Mouse (Mus musculus): ENCODE measurements around the gene Map7. TPM values are rescaled to one million over a fixed set of nuclear protein-coding genes. Genes with fewer than 3 reads are reported as not detected.

Gene Map7
- polyA plus RNA-seq, 1 experiment, result 88.4 TPM

DNA sequence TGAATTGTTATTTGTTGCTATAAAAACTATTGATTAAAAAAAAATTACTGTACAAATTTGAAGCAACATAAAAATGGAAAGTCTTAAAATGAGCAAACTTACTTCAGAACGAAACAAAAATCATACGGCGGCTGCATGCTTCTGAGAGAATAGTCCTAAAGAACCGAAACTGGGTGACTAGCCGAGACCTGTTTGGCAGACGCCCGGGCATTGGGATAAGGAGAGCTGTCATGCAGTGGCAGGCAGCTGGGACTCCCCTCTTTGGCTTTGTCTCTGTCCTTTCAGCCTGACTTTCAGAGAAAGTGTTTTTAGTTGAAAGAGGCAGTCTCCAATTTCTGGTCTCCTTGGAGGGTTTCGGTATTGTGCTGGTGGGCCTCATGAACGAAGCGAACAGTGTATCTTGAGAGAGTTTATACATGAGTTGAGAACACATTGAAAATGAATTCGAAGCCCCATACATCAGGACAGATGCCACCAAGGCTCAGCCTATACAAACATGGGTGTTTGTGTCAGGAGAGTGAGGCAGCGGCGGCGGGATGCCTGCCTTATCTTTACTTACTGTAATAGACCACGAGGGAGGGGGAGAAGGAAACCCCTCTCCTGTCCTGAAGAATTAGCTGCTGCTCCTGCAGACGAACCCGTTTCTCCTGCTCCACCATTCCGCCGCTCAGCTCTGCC is 21.8 kb downstream of the Map7 start:
- Histone ChIP-seq H3K4me1 (ENCODE audit: control insufficient read depth, insufficient read depth, low read length) (peaks cover 9% of the 10 kb centered on the region), H3K4me3 (replicated peaks; ENCODE audit: insufficient read depth, low read depth, low read length) (peak overlapping the region; percentile 88), H3K27ac (ENCODE audit: insufficient read depth, low read length) (peak overlapping the region; percentile 14; the same call in 1 of the 2 replicates), H3K27me3 (ENCODE audit: control insufficient read depth, insufficient read depth, low read length) (no peaks in the 10 kb centered on the region)
- DNase-seq, result peak in 1 of 2 experiments; percentile 31
- no peak for TF ChIP-seq CTCF (IDR thresholded peaks at IDR 0.05; ENCODE audit: borderline replicate concordance, insufficient read depth, low read depth, low read length)
- no peak for TF ChIP-seq POLR2A (IDR thresholded peaks at IDR 0.05; ENCODE audit: borderline replicate concordance, insufficient read depth, low read length)
- WGBS, result 22% methylated on average over 19 of the region's 19 CpGs

DNA sequence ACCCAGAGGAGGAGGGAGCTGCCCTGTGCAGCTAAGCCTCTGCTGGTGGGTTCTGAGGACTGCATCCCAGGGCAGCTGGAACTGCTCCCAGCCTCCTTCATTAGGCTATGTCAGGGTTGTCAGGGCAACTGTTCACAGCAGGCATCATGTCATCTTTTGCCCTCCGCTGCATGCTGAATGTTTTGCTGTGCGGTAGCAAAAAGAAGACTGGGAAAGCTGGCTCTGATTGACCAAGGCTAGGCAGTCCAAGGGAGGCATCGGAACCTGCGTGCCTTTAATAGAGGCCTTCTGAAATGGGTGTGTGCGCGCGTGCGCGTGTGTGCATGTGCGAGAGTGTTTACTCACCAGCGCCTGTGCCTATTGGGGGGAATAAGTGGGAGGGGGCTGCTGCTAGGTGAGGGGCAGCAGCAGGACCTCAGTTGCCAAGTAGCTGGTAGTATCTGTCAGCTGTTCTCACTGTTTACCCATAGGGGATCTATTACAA is 22.4 kb downstream of the Map7 start:
- TF ChIP-seq POLR2A (IDR thresholded peaks at IDR 0.05; ENCODE audit: borderline replicate concordance, insufficient read depth, low read length) (peak; percentile 38; the same call in 1 of the 2 replicates), CTCF (IDR thresholded peaks at IDR 0.05; ENCODE audit: borderline replicate concordance, insufficient read depth, low read depth, low read length) (peak; percentile 89)
- H3K27ac ChIP-seq (ENCODE audit: insufficient read depth, low read length), result peak overlapping the region; percentile 75
- peak overlapping the region; percentile 88 for H3K4me3 ChIP-seq (replicated peaks; ENCODE audit: insufficient read depth, low read depth, low read length)
- DNase-seq, result peak; percentile 89
- H3K27me3 ChIP-seq (ENCODE audit: control insufficient read depth, insufficient read depth, low read length), result no peaks in the 10 kb centered on the region
- H3K4me1 ChIP-seq (ENCODE audit: control insufficient read depth, insufficient read depth, low read length), result peaks cover 9% of the 10 kb centered on the region
- 2% methylated on average over 11 of the region's 11 CpGs for WGBS

DNA sequence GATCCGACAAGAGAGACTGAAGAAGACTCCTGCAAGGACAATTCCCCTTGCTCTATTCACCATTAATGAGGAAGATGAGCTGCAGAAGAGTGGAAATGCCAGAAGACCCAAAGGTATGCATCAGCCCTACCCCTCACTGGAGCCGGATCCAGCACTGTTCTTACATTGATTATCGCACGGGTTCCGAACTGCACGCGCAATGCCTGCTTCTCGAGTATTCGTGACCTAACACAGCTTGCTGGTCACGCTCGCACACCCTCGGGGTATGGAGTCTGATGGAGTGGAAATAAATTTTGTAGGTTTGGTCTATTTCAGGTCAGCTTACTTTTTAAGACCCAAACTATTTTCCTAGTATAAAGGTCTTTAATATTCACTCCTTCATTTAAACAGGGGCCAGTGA is 22.9 kb downstream of the Map7 start:
- H3K4me1 ChIP-seq (ENCODE audit: control insufficient read depth, insufficient read depth, low read length), result peaks cover 9% of the 10 kb centered on the region
- peak overlapping the region; percentile 75 for H3K27ac ChIP-seq (ENCODE audit: insufficient read depth, low read length)
- peak overlapping the region; percentile 88 for H3K4me3 ChIP-seq (replicated peaks; ENCODE audit: insufficient read depth, low read depth, low read length)
- 1% methylated on average over 12 of the region's 12 CpGs for WGBS
- DNase-seq, result peak; percentile 54 to 66
- H3K27me3 ChIP-seq (ENCODE audit: control insufficient read depth, insufficient read depth, low read length), result no peaks in the 10 kb centered on the region
- TF ChIP-seq CTCF (IDR thresholded peaks at IDR 0.05; ENCODE audit: borderline replicate concordance, insufficient read depth, low read depth, low read length) (no peak), POLR2A (IDR thresholded peaks at IDR 0.05; ENCODE audit: borderline replicate concordance, insufficient read depth, low read length) (no peak)

DNA sequence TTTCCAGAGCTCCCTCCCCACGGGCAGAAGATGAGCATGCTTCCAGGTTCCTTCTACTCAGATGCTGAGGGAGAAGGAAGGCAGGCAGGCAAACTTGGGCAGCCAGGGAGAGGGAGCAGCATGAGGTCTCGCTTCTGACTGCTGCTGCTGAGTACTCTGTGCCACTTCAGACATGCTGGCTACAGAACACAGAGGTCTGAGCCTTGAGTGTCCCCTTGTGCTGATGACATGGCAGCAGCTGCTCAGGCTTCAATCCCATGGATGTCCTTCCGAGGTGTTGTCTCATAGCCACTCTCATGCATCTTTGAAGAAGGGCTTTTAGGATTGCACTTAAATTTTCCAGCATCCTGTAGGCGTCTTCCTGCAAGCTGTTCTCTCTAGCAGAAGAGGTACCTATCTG is 23.5 kb downstream of the Map7 start:
- no peaks in the 10 kb centered on the region for H3K27me3 ChIP-seq (ENCODE audit: control insufficient read depth, insufficient read depth, low read length)
- peak; percentile 53 to 62 for DNase-seq
- peak overlapping the region; percentile 88 for H3K4me3 ChIP-seq (replicated peaks; ENCODE audit: insufficient read depth, low read depth, low read length)
- H3K4me1 ChIP-seq (ENCODE audit: control insufficient read depth, insufficient read depth, low read length), result peaks cover 9% of the 10 kb centered on the region
- TF ChIP-seq POLR2A (IDR thresholded peaks at IDR 0.05; ENCODE audit: borderline replicate concordance, insufficient read depth, low read length) (no peak), CTCF (IDR thresholded peaks at IDR 0.05; ENCODE audit: borderline replicate concordance, insufficient read depth, low read depth, low read length) (no peak)
- WGBS, result 13% methylated on average over 4 of the region's 4 CpGs
- peak overlapping the region; percentile 49; the same call in 1 of the 2 replicates for H3K27ac ChIP-seq (ENCODE audit: insufficient read depth, low read length)

DNA sequence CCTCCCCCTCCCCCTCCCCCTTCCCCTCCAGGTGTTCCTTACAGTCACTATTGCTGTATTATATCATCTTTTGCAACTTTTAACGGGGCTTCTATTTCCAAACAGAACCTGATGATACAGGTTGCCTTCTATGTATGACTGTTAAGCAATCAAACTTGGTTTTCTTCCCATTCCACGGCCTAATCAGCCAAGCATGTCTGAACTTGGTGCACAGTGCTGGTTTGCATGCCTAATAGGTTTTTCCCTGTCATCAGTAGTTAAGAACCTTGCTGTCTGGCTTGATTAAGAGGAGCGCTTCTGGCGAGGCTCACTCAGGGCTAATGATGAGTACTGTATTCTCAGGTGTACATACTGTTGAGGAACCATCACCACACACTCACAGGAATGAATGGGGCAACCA is 25.5 kb downstream of the Map7 start:
- DNase-seq, result no peak
- Histone ChIP-seq H3K27me3 (ENCODE audit: control insufficient read depth, insufficient read depth, low read length) (no peaks in the 10 kb centered on the region), H3K4me3 (replicated peaks; ENCODE audit: insufficient read depth, low read depth, low read length) (peak overlapping the region; percentile 13), H3K27ac (ENCODE audit: insufficient read depth, low read length) (no peak overlapping the region), H3K4me1 (ENCODE audit: control insufficient read depth, insufficient read depth, low read length) (peaks cover 9% of the 10 kb centered on the region)
- no peak for TF ChIP-seq POLR2A (IDR thresholded peaks at IDR 0.05; ENCODE audit: borderline replicate concordance, insufficient read depth, low read length)
- TF ChIP-seq CTCF (IDR thresholded peaks at IDR 0.05; ENCODE audit: borderline replicate concordance, insufficient read depth, low read depth, low read length), result no peak
- 83% methylated on average over 4 of the region's 4 CpGs for WGBS

DNA sequence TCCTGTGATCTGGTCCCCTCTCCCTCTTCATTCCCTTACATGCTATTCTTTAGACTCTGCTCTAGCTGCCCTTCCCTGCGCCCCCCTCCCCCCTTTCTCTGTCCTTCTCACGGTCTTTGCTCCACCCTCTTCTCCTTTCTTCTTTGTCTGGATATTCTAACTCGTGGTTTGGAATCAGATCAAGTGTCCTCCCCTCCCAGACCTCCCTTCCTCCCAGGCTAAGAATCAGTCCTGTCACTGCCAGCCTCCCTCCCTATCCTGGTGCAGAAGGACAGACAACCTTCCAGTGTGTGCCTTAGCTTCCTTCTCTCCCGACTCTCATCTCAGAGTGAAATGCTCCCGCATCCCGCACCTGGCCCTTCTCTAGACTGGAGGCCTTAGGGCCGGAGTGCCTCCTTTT is 27.8 kb downstream of the Map7 start:
- Histone ChIP-seq H3K4me1 (ENCODE audit: control insufficient read depth, insufficient read depth, low read length) (peaks cover 9% of the 10 kb centered on the region), H3K4me3 (replicated peaks; ENCODE audit: insufficient read depth, low read depth, low read length) (no peak overlapping the region), H3K27ac (ENCODE audit: insufficient read depth, low read length) (peak overlapping the region; percentile 50; the same call in 1 of the 2 replicates), H3K27me3 (ENCODE audit: control insufficient read depth, insufficient read depth, low read length) (no peaks in the 10 kb centered on the region)
- 67% methylated on average over 7 of the region's 7 CpGs for WGBS
- peak in 1 of 2 experiments; percentile 33 for DNase-seq
- TF ChIP-seq CTCF (IDR thresholded peaks at IDR 0.05; ENCODE audit: borderline replicate concordance, insufficient read depth, low read depth, low read length) (no peak), POLR2A (IDR thresholded peaks at IDR 0.05; ENCODE audit: borderline replicate concordance, insufficient read depth, low read length) (no peak)

DNA sequence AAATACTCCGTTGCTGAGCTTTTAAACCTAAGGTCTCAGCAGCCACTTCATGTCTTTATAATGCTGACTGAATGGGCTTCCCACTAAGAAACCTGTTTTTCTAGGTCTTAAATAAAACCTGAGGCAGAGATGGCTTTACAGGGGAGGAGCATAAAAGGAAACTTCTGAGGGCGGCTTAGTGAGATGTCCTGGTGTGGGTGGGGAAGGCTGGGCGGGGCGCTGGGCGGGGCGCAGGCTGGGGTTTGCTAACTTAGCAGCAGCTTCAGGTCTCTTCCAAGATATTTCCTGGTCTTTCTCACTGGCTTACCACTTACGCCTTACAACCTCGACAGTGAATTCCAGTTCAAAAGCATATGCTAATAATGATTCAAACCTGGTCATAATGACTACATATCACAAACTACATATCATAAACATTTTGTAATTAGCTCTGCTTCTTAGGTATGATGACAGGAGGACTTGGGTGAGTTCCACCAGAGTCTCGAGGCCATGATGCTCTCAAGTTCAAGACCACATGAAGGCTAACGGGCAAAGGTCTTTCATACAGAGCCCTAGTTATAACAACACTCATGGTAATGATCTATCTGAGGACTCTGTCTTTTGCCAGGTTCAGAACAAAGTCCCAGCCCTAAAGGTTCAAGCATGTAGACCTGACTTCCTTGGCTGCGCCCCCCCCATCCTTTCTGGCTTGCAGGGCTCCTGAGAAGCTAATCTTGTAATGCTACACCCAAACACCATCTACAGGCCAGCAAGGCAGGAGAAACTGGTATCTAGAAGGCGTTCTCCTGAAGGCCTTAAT is 30.7 kb downstream of the Map7 start:
- 68% methylated on average over 12 of the region's 12 CpGs for WGBS
- DNase-seq, result no peak
- Histone ChIP-seq H3K4me1 (ENCODE audit: control insufficient read depth, insufficient read depth, low read length) (peaks cover 5% of the 10 kb centered on the region), H3K27ac (ENCODE audit: insufficient read depth, low read length) (no peak overlapping the region), H3K4me3 (replicated peaks; ENCODE audit: insufficient read depth, low read depth, low read length) (no peak overlapping the region), H3K27me3 (ENCODE audit: control insufficient read depth, insufficient read depth, low read length) (no peaks in the 10 kb centered on the region)
- TF ChIP-seq CTCF (IDR thresholded peaks at IDR 0.05; ENCODE audit: borderline replicate concordance, insufficient read depth, low read depth, low read length) (no peak), POLR2A (IDR thresholded peaks at IDR 0.05; ENCODE audit: borderline replicate concordance, insufficient read depth, low read length) (no peak)
